Mouse (Mus musculus): Measurements from ENCODE around the gene Bean1. TPM values are rescaled to one million over a fixed set of nuclear protein-coding genes. Genes with fewer than 3 reads are reported as not detected.

Bean1 gene
- polyA plus RNA-seq (2012; rRNA removed) (4.5 and 6.5 TPM in 2 replicates), polyA plus RNA-seq (2014; fragmentation: Nextera tagmentation; extraction: Ambion mirVana) (1.7 and 1.8 TPM in 2 replicates)

GRCm38 (mm10) chr8:104170118-104171049 lies at the start of gene Bean1:
TSS of gene Bean1 (plus strand) at chr8:104170442.
- peak within 1 kb of the TSS; percentile 65 for H3K4me3 ChIP-seq (replicated peaks; ENCODE audit: low read length)
- ATAC-seq (ENCODE audit: low FRiP score, low read depth) = peak; percentile 79
- DNase-seq (ENCODE audit: low spot score) = no peak
- H3K4me2 ChIP-seq (replicated peaks; ENCODE audit: low read depth, low read length, severe bottlenecking) = peak within 1 kb of the TSS; percentile 96
- no peak for TF ChIP-seq POLR2A (IDR thresholded peaks at IDR 0.05; ENCODE audit: borderline replicate concordance, extremely low read depth, insufficient read depth, insufficient read length)
- WGBS = 2% methylated on average over 31 of the region's 87 CpGs
- H3K9ac ChIP-seq (ENCODE audit: low read depth, low read length, severe bottlenecking) = peak within 1 kb of the TSS; percentile 77
- H3K4me1 ChIP-seq (ENCODE audit: control insufficient read depth, insufficient read depth, low read length) = no peaks in the 10 kb centered on the region
- H3K27ac ChIP-seq (replicated peaks; ENCODE audit: low read depth, low read length) = no peak within 1 kb of the TSS
- H3K27me3 ChIP-seq (ENCODE audit: control insufficient read depth, insufficient read depth, low read length) = peaks cover 50% of the 10 kb centered on the region
- H3K9me3 ChIP-seq (ENCODE audit: control insufficient read depth, low read length) = no peaks in the 10 kb centered on the region
- H3K36me3 ChIP-seq (ENCODE audit: control insufficient read depth, insufficient read depth, low read length) = no peaks in the 10 kb centered on the region

- ATAC-seq (ENCODE audit: low FRiP score, low read depth) = no peak
- Histone ChIP-seq H3K9ac (ENCODE audit: low read depth, low read length, severe bottlenecking) (no peak overlapping the region), H3K4me1 (ENCODE audit: control insufficient read depth, insufficient read depth, low read length) (no peaks in the 10 kb centered on the region), H3K4me3 (replicated peaks; ENCODE audit: low read length) (no peak overlapping the region), H3K27ac (replicated peaks; ENCODE audit: low read depth, low read length) (no peak overlapping the region), H3K36me3 (ENCODE audit: control insufficient read depth, insufficient read depth, low read length) (no peaks in the 10 kb centered on the region), H3K4me2 (replicated peaks; ENCODE audit: low read depth, low read length, severe bottlenecking) (no peak overlapping the region), H3K27me3 (ENCODE audit: control insufficient read depth, insufficient read depth, low read length) (no peaks in the 10 kb centered on the region), H3K9me3 (ENCODE audit: control insufficient read depth, low read length) (no peaks in the 10 kb centered on the region)
- no peak for DNase-seq (ENCODE audit: low spot score)
- 84% methylated on average over 12 of the region's 12 CpGs for WGBS
- TF ChIP-seq POLR2A (IDR thresholded peaks at IDR 0.05; ENCODE audit: borderline replicate concordance, extremely low read depth, insufficient read depth, insufficient read length) = no peak
Observed at GRCm38 (mm10) chr8:104121640-104122416, 48.4 kb upstream of the Bean1 start.

GRCm38 (mm10) chr8:104123080-104123657 lies 47.1 kb upstream of the Bean1 start:
- H3K4me1 ChIP-seq (ENCODE audit: control insufficient read depth, insufficient read depth, low read length) = no peaks in the 10 kb centered on the region

GRCm38 (mm10) chr8:104124534-104124933 lies 45.7 kb upstream of the Bean1 start:
- H3K4me2 ChIP-seq (replicated peaks; ENCODE audit: low read depth, low read length, severe bottlenecking) = no peak overlapping the region
- no peaks in the 10 kb centered on the region for H3K27me3 ChIP-seq (ENCODE audit: control insufficient read depth, insufficient read depth, low read length)
- H3K27ac ChIP-seq (replicated peaks; ENCODE audit: low read depth, low read length) = no peak overlapping the region
- H3K9ac ChIP-seq (ENCODE audit: low read depth, low read length, severe bottlenecking) = no peak overlapping the region
- no peaks in the 10 kb centered on the region for H3K4me1 ChIP-seq (ENCODE audit: control insufficient read depth, insufficient read depth, low read length)
- no peaks in the 10 kb centered on the region for H3K9me3 ChIP-seq (ENCODE audit: control insufficient read depth, low read length)
- no peak for TF ChIP-seq POLR2A (IDR thresholded peaks at IDR 0.05; ENCODE audit: borderline replicate concordance, extremely low read depth, insufficient read depth, insufficient read length)
- no peaks in the 10 kb centered on the region for H3K36me3 ChIP-seq (ENCODE audit: control insufficient read depth, insufficient read depth, low read length)
- ATAC-seq (ENCODE audit: low FRiP score, low read depth) (no peak), DNase-seq (ENCODE audit: low spot score) (no peak)
- WGBS = 78% methylated on average over 5 of the region's 5 CpGs
- H3K4me3 ChIP-seq (replicated peaks; ENCODE audit: low read length) = no peak overlapping the region

More at GRCm38 (mm10) chr8:104123080-104123657, 47.1 kb upstream of the Bean1 start:
- DNase-seq (ENCODE audit: low spot score) (no peak), ATAC-seq (ENCODE audit: low FRiP score, low read depth) (no peak)
- H3K27me3 ChIP-seq (ENCODE audit: control insufficient read depth, insufficient read depth, low read length) = no peaks in the 10 kb centered on the region
- no peaks in the 10 kb centered on the region for H3K9me3 ChIP-seq (ENCODE audit: control insufficient read depth, low read length)
- no peak overlapping the region for H3K4me3 ChIP-seq (replicated peaks; ENCODE audit: low read length)
- WGBS = 85% methylated on average over 2 of the region's 2 CpGs
- H3K9ac ChIP-seq (ENCODE audit: low read depth, low read length, severe bottlenecking) = no peak overlapping the region
- H3K4me2 ChIP-seq (replicated peaks; ENCODE audit: low read depth, low read length, severe bottlenecking) = no peak overlapping the region
- TF ChIP-seq POLR2A (IDR thresholded peaks at IDR 0.05; ENCODE audit: borderline replicate concordance, extremely low read depth, insufficient read depth, insufficient read length) = no peak
- H3K27ac ChIP-seq (replicated peaks; ENCODE audit: low read depth, low read length) = no peak overlapping the region
- no peaks in the 10 kb centered on the region for H3K36me3 ChIP-seq (ENCODE audit: control insufficient read depth, insufficient read depth, low read length)
